Mouse (Mus musculus) T-helper 1 cell (primary cell): ENCODE data around the gene Nup37.

Experiments
- in situ Hi-C: fragments of 300-600 bp; cut with MboI, MseI; formaldehyde crosslinking; loops from one replicate; pipeline ENCODE4 v1.15.1; 2025; ENCODE audit warnings: high pct_unique_total_duplicates

The Nup37 gene

DNA sequence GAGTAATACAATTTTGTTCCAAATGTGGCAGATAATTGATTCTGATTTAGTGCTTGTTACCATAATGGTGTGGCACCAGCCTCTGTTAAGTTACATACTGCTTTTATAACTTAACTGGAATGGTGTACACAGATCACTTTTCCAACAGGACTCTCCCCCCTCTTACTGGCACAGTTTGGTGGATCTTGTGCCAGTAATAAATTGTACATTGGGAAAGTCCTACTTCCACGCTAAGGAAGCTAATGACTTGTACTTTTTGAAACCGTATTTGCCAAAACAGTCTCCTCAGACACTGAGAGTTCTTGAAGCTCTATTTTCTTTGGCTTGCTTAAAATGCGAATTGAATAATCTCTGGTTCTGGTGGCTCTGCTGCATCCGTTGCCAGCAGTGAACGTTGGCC lies 78.6 kb downstream of the Nup37 start:
- in situ Hi-C loops = no loop called here

DNA sequence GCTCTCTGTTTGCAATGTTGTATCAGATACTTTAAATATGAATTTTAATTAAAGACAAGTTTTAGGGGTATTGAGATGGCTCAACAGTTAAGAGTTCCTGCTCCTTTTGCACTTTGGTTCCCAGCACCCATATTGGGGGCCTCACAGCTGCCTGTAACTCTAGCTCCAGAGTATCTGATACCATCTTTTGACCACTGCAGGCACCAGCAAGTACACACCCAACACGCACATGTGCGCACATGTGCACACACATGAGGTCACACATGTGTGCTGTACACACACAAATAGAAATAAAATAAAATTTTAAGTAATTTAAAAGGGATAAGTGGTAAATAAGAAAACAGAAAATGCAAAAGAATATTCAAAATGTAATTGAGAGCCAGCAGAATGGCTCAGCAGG lies 81.2 kb downstream of the Nup37 start:
- in situ Hi-C loops = no loop called here
